Mouse (Mus musculus) cerebellum, adult 2 months (tissue): Measurements from ENCODE around the gene Emcn.

Source experiments
- CTCF ChIP-seq: fragments of 200-500 bp; IDR thresholded peaks from 2 replicates; pipeline ENCODE4 v1.5.1; 2011; ENCODE audit warnings: low read depth, mild to moderate bottlenecking, control low read depth, low read length, moderate library complexity, borderline replicate concordance; ENCODE audit not compliant: insufficient read depth
- POLR2A ChIP-seq: fragments of 200-500 bp; IDR thresholded peaks from 2 replicates; pipeline ENCODE4 v1.6.1; 2011; ENCODE audit warnings: low read length, control low read depth, borderline replicate concordance; ENCODE audit not compliant: insufficient read depth

GRCm38 (mm10) chr3:137467386-137467785 lies 126.5 kb downstream of the Emcn start:
- TF ChIP-seq CTCF = no peak
- no peak for TF ChIP-seq POLR2A
